Mouse (Mus musculus) heart, postnatal 36 days (tissue): Measurements from ENCODE around the gene Smim24. TPM values are rescaled to one million over a fixed set of nuclear protein-coding genes. Genes with fewer than 3 reads are reported as not detected.

Experiments used
- DNase-seq, 2 experiments: peaks; one replicate each; pipeline ENCODE4 v3.0.0; 2021 to 2022
- intact Hi-C: fragments of 180-260 bp; cut with DNase I; formaldehyde crosslinking; loops from one replicate; pipeline ENCODE4 v1.15.1; 2025
- total RNA-seq, 2 experiments: library from RNA; stranded (reverse); gene quantifications; 2 replicates each; pipeline ENCODE4 v1.2.3; 2021

The Smim24 gene
- total RNA-seq, 2 experiments from 2014 or later, result 2.2 to 2.4 TPM

DNA sequence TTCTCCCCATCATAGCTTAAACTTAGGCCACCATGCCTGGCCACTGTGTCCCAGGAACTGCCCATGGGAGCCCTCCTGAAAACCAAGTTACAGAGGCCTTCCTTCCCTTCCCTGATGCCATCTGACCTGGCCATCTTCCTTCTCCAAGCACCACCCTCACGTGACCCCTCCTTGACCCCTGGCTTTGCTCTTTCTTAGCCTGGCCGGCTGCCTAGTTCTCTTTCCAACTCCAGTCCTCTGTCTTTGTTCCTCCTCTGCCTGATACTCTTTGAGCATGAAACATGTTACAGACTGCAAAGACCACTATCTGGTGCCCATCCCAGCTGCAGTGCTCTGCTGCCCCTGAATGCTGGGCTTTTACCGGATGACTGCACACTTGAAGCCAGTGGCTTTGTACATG, 3.5 kb upstream of the Smim24 start:
- intact Hi-C loops, result loop anchor here (1.0 to 10.0 kb wide), 2 partner anchors 61 to 155 kb away; partner anchors contain the start of gene Gna11
- peak in 1 of 2 experiments; percentile 19 for DNase-seq

GRCm38 (mm10) chr10:81389801-81390677, 2.8 kb upstream of the Smim24 start:
- DNase-seq, result peak; percentile 85
- intact Hi-C loops, result loop anchor here (1.0 to 10.0 kb wide), 2 partner anchors 60 to 155 kb away; partner anchors contain the start of gene Gna11

- DNase-seq, result no peak
- intact Hi-C loops, result no loop called here
Observed at GRCm38 (mm10) chr10:81390678-81390965, 2.2 kb upstream of the Smim24 start.

DNA sequence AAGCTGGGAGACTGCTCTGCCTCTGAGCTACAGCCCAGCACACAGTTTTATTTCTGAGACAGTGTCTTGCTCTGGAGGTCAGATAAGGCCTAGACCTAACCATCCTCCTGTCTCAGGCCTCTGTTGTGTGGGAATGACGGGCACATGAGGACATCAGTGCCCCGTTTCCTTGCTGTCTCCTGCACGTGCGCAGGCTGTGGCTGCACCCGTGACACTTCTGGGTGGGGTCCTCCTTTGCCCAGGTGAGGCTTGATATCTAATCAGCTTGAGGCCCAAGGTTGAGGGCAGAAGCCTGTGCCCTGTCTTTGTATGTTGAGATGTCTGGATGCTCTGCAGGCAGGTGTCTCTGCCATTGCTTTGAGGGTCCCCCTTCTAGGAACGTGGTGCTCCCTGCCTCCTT, 581 bp upstream of the Smim24 start:
- no peak for DNase-seq
- intact Hi-C loops, result no loop called here

DNA sequence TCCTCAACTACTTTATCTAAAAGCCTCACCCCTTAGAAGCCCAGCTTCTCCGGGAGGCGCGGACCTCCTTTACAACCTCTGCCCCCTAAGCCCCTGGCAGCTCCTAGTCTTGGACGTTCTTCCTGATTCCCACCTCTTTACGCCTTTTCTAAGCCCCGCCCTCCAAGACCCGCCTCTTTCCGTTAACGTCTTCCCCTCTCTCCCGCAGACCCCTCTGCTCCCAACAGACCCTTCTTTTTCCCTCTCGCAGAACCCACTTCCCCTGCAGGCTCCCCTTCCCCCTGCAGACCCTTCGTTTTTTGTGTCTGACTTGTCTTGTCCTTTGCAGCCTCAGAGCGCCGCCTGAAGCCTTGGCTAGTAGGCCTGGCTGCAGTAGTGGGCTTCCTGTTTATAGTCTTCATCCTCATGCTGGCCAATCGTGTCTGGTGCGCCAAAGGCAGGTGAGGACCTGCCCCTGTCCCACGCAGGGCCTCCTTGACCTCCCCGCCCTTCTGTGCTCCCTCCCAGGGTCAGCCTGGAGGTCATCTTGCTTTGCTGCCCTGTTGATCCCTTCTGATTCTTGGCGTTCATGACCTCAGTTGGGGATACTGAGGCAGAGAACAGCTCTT, 709 bp downstream of the Smim24 start:
- intact Hi-C loops, result loop anchor here (2.0 kb wide), 1 partner anchor 47 kb away; no protein-coding TSS in a partner anchor

DNA sequence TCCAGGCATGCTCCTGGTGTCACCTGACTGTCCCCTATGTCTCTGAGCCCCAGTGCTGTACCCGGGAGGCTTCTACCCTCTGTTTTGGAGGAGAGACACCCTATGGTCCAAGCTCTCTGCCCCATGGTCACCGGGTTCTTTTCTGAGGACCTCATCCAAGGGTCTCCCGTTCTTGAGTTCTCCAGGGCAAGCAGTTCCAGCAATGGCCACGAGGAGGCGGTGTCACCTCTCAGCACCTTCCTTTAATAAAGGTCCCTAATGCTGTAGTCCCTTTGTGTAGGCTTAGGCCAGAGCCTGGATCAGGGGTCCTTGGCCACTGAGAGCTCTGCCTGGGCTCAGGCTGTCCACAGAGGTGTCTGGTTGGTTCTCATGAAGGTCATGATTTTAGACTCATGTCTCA, 2.3 kb downstream of the Smim24 start:
- DNase-seq, result peak; percentile 78 to 86
- intact Hi-C loops, result loop anchor here (2.0 kb wide), 1 partner anchor 46 kb away; no protein-coding TSS in a partner anchor

More for the DNA sequence above, 709 bp downstream of the Smim24 start:
- peak; percentile 56 to 63 for DNase-seq

- no peak for DNase-seq
- intact Hi-C loops, result loop anchor here (2.0 kb wide), 1 partner anchor 45 kb away; no protein-coding TSS in a partner anchor
Observed at GRCm38 (mm10) chr10:81395865-81396264, 3.0 kb downstream of the Smim24 start.

GRCm38 (mm10) chr10:81396749-81397148, 3.9 kb downstream of the Smim24 start:
- intact Hi-C loops, result no loop called here
- DNase-seq, result no peak

GRCm38 (mm10) chr10:81399296-81399695, 6.4 kb downstream of the Smim24 start:
- intact Hi-C loops, result no loop called here

DNA sequence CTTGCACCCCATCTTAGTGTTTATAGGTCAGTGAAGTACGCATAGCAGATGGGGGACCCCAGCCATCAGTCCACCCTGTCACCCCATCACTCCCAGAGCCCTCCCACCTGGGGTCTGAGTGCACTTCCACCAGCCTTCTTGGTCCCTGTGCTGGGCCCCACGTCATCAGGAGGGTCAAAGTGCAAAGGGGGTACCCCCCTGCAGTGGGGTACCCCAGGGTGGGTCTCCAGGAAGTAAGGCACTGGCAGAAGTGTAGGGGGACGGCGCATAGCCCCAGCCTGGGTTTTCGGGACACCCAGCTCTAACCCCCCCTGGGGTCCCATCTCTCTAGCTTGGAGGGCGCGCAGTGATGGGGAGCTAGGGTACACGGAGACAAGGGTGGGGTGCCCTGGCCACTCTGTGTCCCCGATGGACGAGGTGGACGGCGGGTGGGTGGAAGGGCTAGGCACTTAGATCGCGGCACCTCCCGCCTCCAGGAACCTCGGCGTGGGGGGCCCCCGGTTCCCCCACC, 7.0 kb downstream of the Smim24 start:
- no peak for DNase-seq
- intact Hi-C loops, result no loop called here

More at GRCm38 (mm10) chr10:81399296-81399695, 6.4 kb downstream of the Smim24 start:
- DNase-seq, result no peak

DNA sequence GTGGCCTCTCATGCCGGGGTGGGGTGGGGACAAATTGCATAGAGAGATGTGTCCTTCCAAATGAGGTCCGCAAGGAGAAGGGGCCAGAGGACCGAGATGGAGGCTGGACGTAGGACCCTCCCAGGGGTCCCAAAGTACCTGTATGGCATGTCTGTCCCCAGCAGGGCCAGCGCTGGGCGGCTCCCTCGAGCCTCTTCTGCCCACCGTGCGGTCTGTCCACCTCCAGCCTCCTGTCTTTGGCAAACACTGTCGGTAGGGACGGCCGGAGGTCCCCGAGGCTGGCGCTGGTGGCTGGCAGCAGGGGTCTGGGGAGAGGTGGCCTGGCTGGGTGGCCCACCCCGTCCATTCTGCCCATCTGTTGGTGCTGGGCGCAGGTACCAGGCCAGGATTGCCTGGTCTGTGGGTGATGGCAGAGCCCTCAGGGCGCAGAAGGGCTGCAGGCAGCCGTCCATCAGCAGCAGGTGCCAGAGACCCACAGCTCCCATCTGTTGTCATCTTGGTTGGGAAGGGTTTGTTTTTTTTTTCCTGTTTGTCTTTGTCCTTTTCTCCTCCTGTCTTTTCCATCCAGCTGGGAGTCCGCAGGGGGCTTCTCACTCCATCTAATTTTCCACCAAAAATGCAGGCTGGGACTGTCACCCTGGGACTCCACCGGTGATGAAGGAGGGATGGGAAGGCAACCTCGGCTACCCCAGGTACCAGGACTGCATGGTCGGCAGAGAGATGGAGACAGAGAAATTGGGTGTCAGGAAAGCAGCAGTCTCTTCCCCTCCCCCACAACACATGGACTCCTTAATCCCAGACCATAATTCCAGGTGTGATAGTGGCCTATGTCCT, 7.7 kb downstream of the Smim24 start:
- no peak for DNase-seq
- intact Hi-C loops, result no loop called here

DNA sequence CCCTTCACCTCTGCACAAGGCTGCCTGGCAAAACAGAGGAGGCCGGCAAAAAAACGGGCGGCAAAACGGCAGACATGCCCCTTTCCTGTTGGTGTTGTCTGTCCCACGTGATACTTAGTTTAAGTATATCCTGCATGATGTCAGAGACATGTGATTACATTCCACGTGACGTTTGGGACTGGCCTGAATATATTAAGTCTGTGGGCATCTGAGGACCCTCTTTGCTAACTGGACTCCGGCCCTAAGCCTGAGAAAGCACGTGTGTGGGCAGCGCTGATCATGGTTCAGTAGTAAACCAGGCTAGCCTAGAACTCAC, 8.3 kb downstream of the Smim24 start:
- intact Hi-C loops, result no loop called here

GRCm38 (mm10) chr10:81401521-81402226, 8.8 kb downstream of the Smim24 start:
- peak; percentile 77 to 84 for DNase-seq
- intact Hi-C loops, result no loop called here

More for the DNA sequence above, 8.3 kb downstream of the Smim24 start:
- no peak for DNase-seq

DNA sequence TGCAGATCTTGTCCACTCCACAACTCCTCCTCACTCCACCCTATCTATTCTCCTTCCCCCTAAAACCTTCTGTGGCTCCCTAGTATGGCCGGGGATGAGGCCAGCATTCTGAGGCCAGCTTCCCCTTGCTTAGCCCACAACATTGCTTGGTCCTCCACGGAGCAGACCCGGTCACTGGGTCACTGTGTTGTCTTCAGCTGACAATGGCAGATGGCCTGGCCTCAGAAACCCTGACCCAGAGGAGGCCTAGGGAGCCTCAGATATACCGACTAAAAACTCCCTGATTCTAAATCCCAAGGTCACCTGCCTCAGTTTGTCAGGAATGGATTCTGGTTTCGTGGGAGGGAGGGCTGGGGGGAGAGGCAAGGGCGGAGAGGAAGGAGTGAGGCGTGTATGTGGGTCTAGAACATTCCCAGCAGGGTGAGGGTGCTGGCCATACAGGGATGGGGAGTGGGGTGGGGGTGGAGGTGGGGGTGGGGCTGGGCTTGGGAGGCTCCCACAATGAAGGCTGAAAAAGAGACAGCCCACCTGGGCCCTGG, 9.4 kb downstream of the Smim24 start:
- intact Hi-C loops, result no loop called here

DNA sequence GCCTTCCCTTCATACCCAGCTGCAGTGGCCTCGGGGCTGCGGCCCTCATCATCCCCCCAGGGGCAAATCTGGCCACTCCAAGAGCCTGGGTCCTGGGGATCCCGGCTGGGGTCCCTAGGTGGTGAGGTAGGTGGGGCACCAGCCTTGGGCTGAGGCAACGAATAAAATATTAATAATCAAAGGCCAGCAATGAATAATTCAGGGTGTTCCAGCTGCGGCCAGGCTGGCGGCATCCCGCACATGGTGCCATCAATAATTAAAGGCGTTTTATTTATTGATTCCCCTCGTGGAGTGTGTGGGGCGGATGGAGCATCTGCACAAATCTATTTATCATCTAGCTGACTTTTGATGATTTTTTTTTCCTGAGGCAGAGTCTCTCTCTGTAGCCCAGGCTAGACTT, 10.7 kb downstream of the Smim24 start:
- intact Hi-C loops, result no loop called here
- no peak for DNase-seq

More for the DNA sequence above, 9.4 kb downstream of the Smim24 start:
- DNase-seq, result no peak

- intact Hi-C loops, result no loop called here
Observed at GRCm38 (mm10) chr10:81404082-81404481, 11.2 kb downstream of the Smim24 start.

GRCm38 (mm10) chr10:81404720-81405119, 11.9 kb downstream of the Smim24 start:
- intact Hi-C loops, result no loop called here

More at GRCm38 (mm10) chr10:81404082-81404481, 11.2 kb downstream of the Smim24 start:
- DNase-seq, result no peak

DNA sequence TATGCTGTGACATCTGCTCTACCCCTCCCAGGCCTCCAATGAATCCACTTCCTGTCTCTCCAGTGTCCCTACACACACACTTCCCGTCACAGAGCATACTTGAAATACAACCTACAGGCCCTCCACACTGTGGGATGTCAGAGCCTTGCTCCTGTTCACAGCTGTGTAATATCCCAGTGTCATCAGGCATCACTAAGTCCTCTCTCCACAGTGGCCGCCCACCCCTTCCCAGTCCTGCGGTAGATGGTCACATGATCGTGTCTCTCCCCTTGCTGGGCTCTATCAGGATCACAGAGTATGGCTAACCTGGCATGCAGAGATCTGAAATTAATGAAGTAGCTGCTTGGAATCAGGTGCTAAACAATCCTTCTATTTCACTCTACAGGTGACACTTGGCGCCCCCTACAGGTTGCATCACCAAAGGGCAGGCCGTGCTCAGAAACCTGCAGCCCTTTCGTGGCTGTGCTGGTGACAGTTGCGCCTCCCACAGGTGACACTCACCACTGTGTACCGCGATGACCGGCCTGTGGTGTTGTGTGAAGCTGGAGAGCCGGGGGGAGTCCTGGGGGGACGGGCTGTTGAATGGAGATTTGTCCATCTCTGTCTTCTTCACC, 12.8 kb downstream of the Smim24 start:
- peak in 1 of 2 experiments; percentile 74 for DNase-seq
- intact Hi-C loops, result no loop called here

More at GRCm38 (mm10) chr10:81404720-81405119, 11.9 kb downstream of the Smim24 start:
- DNase-seq, result peak in 1 of 2 experiments; percentile 52
